Mouse (Mus musculus): ENCODE measurements around the gene Kcnc1. TPM values are rescaled to one million over a fixed set of nuclear protein-coding genes. Genes with fewer than 3 reads are reported as not detected.
A peak's percentile ranks its signal among the peaks of the same experiment; 100 is the strongest.

The Kcnc1 gene
- polyA plus RNA-seq, 1 experiment from 2014 or later, result 0.05 TPM

DNA sequence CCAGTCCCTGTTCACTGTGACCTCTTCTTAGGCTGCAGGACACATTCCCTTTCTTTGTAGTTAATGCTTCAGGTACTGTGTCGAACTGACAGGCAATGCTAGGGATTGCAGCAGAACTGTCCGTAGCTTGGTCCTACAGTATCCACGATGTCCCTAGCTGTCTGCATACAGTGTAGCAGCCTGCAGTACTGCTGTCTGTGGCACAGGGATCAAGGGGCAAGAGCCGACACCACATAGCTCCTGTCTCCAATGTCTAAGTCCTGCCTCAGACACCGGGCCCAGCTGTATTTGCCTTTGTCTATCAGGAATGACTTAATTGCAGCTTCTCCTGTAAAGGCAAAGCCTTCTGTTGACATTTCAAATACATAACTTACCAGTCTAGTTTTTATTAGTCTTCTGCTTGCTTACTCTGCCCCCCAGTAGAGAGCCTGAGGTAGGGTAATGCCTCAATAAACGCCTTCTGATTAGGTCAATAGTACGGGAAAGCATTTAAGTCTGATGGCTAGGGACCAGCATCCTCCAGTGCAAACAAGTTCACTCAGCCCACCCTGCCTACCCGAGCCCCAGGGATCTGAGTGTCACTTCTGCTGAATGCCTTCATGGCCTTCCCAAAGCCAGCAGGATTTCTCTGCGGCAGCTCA lies 63.4 kb downstream of the Kcnc1 start:
- Histone ChIP-seq H3K4me3 (no peak overlapping the region), H3K27ac (replicated peaks) (no peak overlapping the region), H3K4me2 (no peak overlapping the region), H3K27me3 (replicated peaks) (no peaks in the 10 kb centered on the region), H3K36me3 (no peaks in the 10 kb centered on the region), H3K9me3 (0 out of 2 replicates have a peak, but pooled peaks cover 3% of the 10 kb centered on the region), H3K9ac (no peak overlapping the region), H3K4me1 (no peaks in the 10 kb centered on the region)
- 80% methylated on average over 9 of the region's 9 CpGs for WGBS
- ATAC-seq (ENCODE audit: extremely low read depth, insufficient number of reproducible peaks, low FRiP score, low TSS enrichment), result no peak

- H3K9me3 ChIP-seq, result no peaks in the 10 kb centered on the region
- H3K4me2 ChIP-seq, result no peak overlapping the region
- no peak overlapping the region for H3K4me3 ChIP-seq
- H3K27ac ChIP-seq (replicated peaks), result no peak overlapping the region
- no peak for ATAC-seq (ENCODE audit: extremely low read depth, insufficient number of reproducible peaks, low FRiP score, low TSS enrichment)
- H3K27me3 ChIP-seq (replicated peaks), result no peaks in the 10 kb centered on the region
- H3K9ac ChIP-seq, result no peak overlapping the region
- H3K4me1 ChIP-seq, result peaks cover 11% of the 10 kb centered on the region
- H3K36me3 ChIP-seq, result no peaks in the 10 kb centered on the region
- WGBS, result 57% methylated on average over 8 of the region's 8 CpGs
Observed at GRCm38 (mm10) chr7:46462287-46462686, 66.0 kb downstream of the Kcnc1 start.

DNA sequence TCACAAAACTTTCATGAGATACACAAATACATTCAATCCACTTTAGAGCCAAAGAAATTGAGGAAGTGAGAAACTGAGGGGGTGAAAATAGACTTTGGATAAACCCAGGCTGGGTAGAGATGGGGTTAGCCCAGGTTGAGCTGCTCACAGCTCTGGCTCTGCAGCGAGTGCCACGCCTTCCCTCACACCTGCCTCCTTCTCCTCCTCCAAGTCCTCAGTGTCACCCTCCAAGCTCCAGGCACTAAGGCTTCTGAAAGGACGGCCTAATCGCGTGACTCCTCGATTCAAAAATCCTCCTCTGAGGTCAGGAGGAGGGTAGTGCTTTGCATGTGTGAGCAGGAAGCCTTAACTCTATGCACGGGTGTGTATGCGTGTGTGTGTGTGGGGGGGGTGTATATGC lies 66.8 kb downstream of the Kcnc1 start:
- no peak overlapping the region for H3K4me3 ChIP-seq
- H3K4me1 ChIP-seq, result peaks cover 11% of the 10 kb centered on the region
- WGBS, result 76% methylated on average over 8 of the region's 8 CpGs
- H3K4me2 ChIP-seq, result no peak overlapping the region
- H3K36me3 ChIP-seq, result no peaks in the 10 kb centered on the region
- H3K27ac ChIP-seq (replicated peaks), result no peak overlapping the region
- no peaks in the 10 kb centered on the region for H3K27me3 ChIP-seq (replicated peaks)
- no peaks in the 10 kb centered on the region for H3K9me3 ChIP-seq
- ATAC-seq (ENCODE audit: extremely low read depth, insufficient number of reproducible peaks, low FRiP score, low TSS enrichment), result no peak
- H3K9ac ChIP-seq, result no peak overlapping the region

DNA sequence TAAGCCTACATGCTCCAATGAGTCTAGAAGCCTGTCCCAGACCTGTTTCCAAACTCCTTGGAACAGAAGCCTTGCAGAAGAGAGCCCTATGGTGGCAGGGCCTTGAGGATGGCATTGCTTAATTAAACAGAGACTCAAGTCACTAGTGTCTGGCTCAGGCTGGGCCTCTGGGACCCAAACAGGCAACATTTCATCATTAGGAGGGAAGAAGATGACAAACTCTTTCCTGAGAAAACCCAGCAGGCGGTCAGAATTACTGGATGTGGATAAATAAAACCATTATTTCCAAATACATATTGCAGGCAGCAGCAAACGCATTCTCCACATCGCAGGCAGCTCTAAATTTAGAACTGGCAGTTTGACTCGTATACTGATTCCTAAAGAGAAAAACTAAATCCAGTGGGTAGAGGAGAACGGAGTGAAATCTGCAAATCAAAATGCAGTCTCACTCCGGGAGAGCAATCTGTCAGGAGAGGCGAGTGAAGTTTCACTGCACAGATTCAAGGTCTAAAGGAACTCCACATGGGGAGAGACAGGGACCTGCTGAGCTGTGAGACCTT lies 70.2 kb downstream of the Kcnc1 start:
- peak overlapping the region; percentile 25 for H3K4me2 ChIP-seq
- peaks cover 20% of the 10 kb centered on the region for H3K4me1 ChIP-seq
- no peaks in the 10 kb centered on the region for H3K27me3 ChIP-seq (replicated peaks)
- H3K4me3 ChIP-seq, result no peak overlapping the region
- no peak for ATAC-seq (ENCODE audit: extremely low read depth, insufficient number of reproducible peaks, low FRiP score, low TSS enrichment)
- H3K9me3 ChIP-seq, result no peaks in the 10 kb centered on the region
- H3K9ac ChIP-seq, result peak overlapping the region; percentile 33; the same call in 1 of the 2 replicates
- H3K36me3 ChIP-seq, result no peaks in the 10 kb centered on the region
- 45% methylated on average over 7 of the region's 7 CpGs for WGBS
- H3K27ac ChIP-seq (replicated peaks), result no peak overlapping the region

DNA sequence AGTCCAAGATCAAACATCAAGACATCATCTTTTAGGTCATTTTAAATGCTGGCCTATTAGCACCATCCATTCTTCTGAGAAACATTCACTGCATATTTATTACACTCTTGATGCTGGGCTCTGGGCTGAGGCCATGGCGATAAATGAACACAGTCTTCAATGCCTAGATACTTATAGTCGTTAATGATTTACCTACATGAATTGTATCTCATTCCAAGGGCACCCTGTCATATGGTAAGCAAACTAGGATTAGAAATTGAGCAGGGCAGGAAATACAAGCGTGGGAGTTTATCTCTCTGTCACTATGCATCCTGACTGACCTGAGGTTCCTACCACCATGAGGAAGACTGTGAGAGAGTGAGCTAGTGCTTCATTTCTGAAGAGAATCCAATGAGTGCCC lies 73.2 kb downstream of the Kcnc1 start:
- Histone ChIP-seq H3K27ac (replicated peaks) (no peak overlapping the region), H3K4me2 (no peak overlapping the region), H3K4me3 (no peak overlapping the region), H3K36me3 (no peaks in the 10 kb centered on the region), H3K4me1 (peaks cover 33% of the 10 kb centered on the region), H3K9ac (no peak overlapping the region), H3K27me3 (replicated peaks) (no peaks in the 10 kb centered on the region), H3K9me3 (no peaks in the 10 kb centered on the region)
- WGBS, result 75% methylated on average over 3 of the region's 3 CpGs
- no peak for ATAC-seq (ENCODE audit: extremely low read depth, insufficient number of reproducible peaks, low FRiP score, low TSS enrichment)

DNA sequence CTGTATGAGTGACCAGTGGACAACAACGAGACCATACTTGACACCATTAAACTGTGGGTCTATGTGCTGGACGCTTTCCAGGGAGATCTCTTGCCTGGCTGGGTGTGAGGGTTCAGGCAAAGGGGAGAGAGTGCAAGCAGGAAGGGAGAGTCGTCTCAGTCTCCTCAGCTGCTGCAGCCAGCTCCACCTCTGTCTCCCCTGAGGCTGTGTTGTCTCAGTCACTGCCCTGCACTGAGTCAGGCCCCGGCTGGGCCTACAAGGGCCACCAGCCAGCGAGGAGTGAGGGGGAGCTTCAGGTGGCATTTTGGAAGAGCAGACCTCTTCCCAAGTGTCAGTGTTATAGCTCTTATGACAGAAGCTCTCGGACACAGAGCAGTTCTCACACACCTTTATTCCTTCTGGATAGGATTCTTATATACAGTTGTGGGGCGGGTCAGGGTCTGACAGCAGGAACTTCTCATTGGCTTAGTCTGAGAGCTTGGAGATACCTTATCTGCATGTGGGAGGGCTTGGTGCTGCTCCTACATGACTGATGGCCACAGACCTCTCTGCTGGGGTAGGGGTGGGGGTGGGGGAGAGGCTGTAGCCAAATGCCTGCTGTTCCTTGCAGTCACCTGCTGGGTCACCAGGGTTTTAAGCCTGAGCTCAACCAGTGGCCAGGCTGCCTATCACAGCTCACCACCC lies 74.9 kb downstream of the Kcnc1 start:
- Histone ChIP-seq H3K9ac (no peak overlapping the region), H3K4me3 (no peak overlapping the region), H3K9me3 (no peaks in the 10 kb centered on the region), H3K27ac (replicated peaks) (no peak overlapping the region), H3K27me3 (replicated peaks) (no peaks in the 10 kb centered on the region), H3K4me1 (peaks cover 36% of the 10 kb centered on the region), H3K36me3 (no peaks in the 10 kb centered on the region), H3K4me2 (no peak overlapping the region)
- 33% methylated on average over 7 of the region's 7 CpGs for WGBS
- ATAC-seq (ENCODE audit: extremely low read depth, insufficient number of reproducible peaks, low FRiP score, low TSS enrichment), result no peak

DNA sequence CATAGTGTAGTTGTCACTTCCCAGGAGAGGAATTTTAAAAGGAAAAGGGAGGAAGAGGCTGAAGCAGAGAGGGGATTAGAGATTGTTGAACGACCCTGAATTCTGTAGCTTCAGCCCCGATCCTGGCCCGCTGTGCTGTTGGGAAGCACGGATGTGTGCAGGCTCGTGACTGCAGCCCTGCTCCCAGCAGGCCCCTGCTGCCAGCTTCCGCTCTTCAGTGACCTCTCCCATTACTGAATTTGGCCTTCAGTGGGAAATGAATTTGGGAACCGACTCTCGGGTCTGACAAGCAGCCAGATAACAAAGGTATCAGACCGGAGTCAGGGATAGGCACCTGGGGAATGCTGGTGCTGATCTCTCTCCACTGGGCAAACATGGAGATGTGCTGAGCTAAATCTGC lies 76.8 kb downstream of the Kcnc1 start:
- no peak overlapping the region for H3K9ac ChIP-seq
- H3K27me3 ChIP-seq (replicated peaks), result no peaks in the 10 kb centered on the region
- H3K36me3 ChIP-seq, result no peaks in the 10 kb centered on the region
- WGBS, result 22% methylated on average over 9 of the region's 9 CpGs
- H3K9me3 ChIP-seq, result no peaks in the 10 kb centered on the region
- H3K27ac ChIP-seq (replicated peaks), result no peak overlapping the region
- no peak overlapping the region for H3K4me3 ChIP-seq
- no peak overlapping the region for H3K4me2 ChIP-seq
- ATAC-seq (ENCODE audit: extremely low read depth, insufficient number of reproducible peaks, low FRiP score, low TSS enrichment), result no peak
- H3K4me1 ChIP-seq, result peaks cover 27% of the 10 kb centered on the region

GRCm38 (mm10) chr7:46475464-46475863 lies 79.2 kb downstream of the Kcnc1 start:
- WGBS, result 46% methylated on average over 5 of the region's 5 CpGs
- Histone ChIP-seq H3K4me3 (no peak overlapping the region), H3K9ac (no peak overlapping the region), H3K27ac (replicated peaks) (no peak overlapping the region), H3K4me2 (no peak overlapping the region), H3K9me3 (no peaks in the 10 kb centered on the region), H3K36me3 (no peaks in the 10 kb centered on the region), H3K27me3 (replicated peaks) (no peaks in the 10 kb centered on the region), H3K4me1 (peaks cover 33% of the 10 kb centered on the region)
- no peak for ATAC-seq (ENCODE audit: extremely low read depth, insufficient number of reproducible peaks, low FRiP score, low TSS enrichment)

GRCm38 (mm10) chr7:46477456-46477855 lies 81.2 kb downstream of the Kcnc1 start:
- ATAC-seq (ENCODE audit: extremely low read depth, insufficient number of reproducible peaks, low FRiP score, low TSS enrichment), result no peak
- no peak overlapping the region for H3K27ac ChIP-seq (replicated peaks)
- no peak overlapping the region for H3K4me2 ChIP-seq
- no peaks in the 10 kb centered on the region for H3K27me3 ChIP-seq (replicated peaks)
- peaks cover 31% of the 10 kb centered on the region for H3K4me1 ChIP-seq
- no peak overlapping the region for H3K9ac ChIP-seq
- no peaks in the 10 kb centered on the region for H3K36me3 ChIP-seq
- no peak overlapping the region for H3K4me3 ChIP-seq
- 86% methylated on average over 3 of the region's 3 CpGs for WGBS
- H3K9me3 ChIP-seq, result no peaks in the 10 kb centered on the region

- no peaks in the 10 kb centered on the region for H3K36me3 ChIP-seq
- no peak overlapping the region for H3K4me3 ChIP-seq
- H3K4me2 ChIP-seq, result no peak overlapping the region
- no peaks in the 10 kb centered on the region for H3K27me3 ChIP-seq (replicated peaks)
- H3K9me3 ChIP-seq, result no peaks in the 10 kb centered on the region
- 52% methylated on average over 6 of the region's 6 CpGs for WGBS
- no peak overlapping the region for H3K27ac ChIP-seq (replicated peaks)
- no peak overlapping the region for H3K9ac ChIP-seq
- no peak for ATAC-seq (ENCODE audit: extremely low read depth, insufficient number of reproducible peaks, low FRiP score, low TSS enrichment)
- H3K4me1 ChIP-seq, result peaks cover 35% of the 10 kb centered on the region
Observed at GRCm38 (mm10) chr7:46479793-46480192, 83.5 kb downstream of the Kcnc1 start.

- WGBS, result 26% methylated on average over 2 of the region's 2 CpGs
- H3K9ac ChIP-seq, result 0 out of 2 replicates have a peak overlapping the region, but pooled peaks have one; percentile 37
Observed at GRCm38 (mm10) chr7:46482099-46482531, 85.8 kb downstream of the Kcnc1 start.

More at GRCm38 (mm10) chr7:46482099-46482531, 85.8 kb downstream of the Kcnc1 start:
- ATAC-seq (ENCODE audit: extremely low read depth, insufficient number of reproducible peaks, low FRiP score, low TSS enrichment), result peak; percentile 56
- Histone ChIP-seq H3K4me2 (no peak overlapping the region), H3K36me3 (no peaks in the 10 kb centered on the region), H3K4me1 (peaks cover 29% of the 10 kb centered on the region), H3K27me3 (replicated peaks) (no peaks in the 10 kb centered on the region), H3K27ac (replicated peaks) (peak overlapping the region; percentile 79), H3K4me3 (no peak overlapping the region), H3K9me3 (no peaks in the 10 kb centered on the region)
